In the genomic region with DNA sequence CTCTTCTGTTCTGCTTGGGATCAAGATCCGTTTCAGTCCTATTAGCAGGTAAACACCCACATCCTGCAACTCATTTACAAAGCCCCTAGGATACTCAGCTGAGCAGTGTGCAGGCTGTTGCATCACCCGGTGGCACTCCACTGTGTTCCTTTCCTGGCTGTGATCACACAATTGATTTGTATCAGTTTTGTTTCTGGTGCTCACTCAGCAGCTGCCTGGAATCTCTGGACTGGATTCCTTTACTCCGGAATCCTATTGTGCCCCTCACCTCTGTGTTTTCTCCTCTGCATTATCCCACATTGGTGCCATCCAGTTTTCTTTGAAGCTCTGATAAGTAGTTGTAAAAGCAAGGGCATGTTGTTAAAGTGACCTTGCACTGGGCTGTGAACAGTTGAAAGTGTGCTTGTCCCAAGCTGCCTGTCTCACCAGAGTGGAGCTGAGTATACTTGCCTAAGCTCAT, we compare ENCODE assay signal across 8 mouse cellular contexts.
DNase-seq lines count a peak whose midpoint lies in the region; ATAC-seq and TF ChIP-seq lines count a peak whose summit lies in the region.

No protein-coding gene starts in this region.

- H3K9ac ChIP-seq in hindbrain, embryonic 11.5 days (ENCODE audit: low read depth, low read length), result no peak overlapping the region

- H3K27me3 ChIP-seq in hindbrain, embryonic 11.5 days (ENCODE audit: control insufficient read depth, insufficient read depth, low read length), result no peaks in the 10 kb centered on the region

- H3K4me2 ChIP-seq in hindbrain, embryonic 11.5 days (replicated peaks; ENCODE audit: low read depth, low read length), result no peak overlapping the region

- no peak overlapping the region for H3K4me3 ChIP-seq in gastrocnemius, adult 2 months
- no peak overlapping the region for H3K4me3 ChIP-seq in hindbrain, embryonic 11.5 days (ENCODE audit: low read depth, low read length)

- H3K36me3 ChIP-seq in hindbrain, embryonic 11.5 days (ENCODE audit: control insufficient read depth, insufficient read depth, low read length), result no peaks in the 10 kb centered on the region

- intact Hi-C loops in gastrocnemius, adult 2 months (cut with DNase I), result no loop called here
- intact Hi-C loops in left cerebral cortex, postnatal 36 days (cut with DNase I), result no loop called here

- H3K4me1 ChIP-seq in hindbrain, embryonic 11.5 days (replicated peaks; ENCODE audit: control insufficient read depth, insufficient read depth, low read length), result no peaks in the 10 kb centered on the region

- 0% methylated on average over 3 of the region's 3 CpGs for WGBS in hindbrain, embryonic 11.5 days

- DNase-seq in gastrocnemius, adult 2 months, result no peak
- no peak for DNase-seq in gastrocnemius, postnatal 25 days
- peak; percentile 59 for DNase-seq in adrenal gland, postnatal 14 days
- peak; percentile 44 for DNase-seq in hindbrain, embryonic 11.5 days (ENCODE audit: low spot score)
- peak; percentile 40 for DNase-seq in mesoderm, embryonic 11.5 days (ENCODE audit: low read depth, low spot score)
- DNase-seq in left cerebral cortex, postnatal 36 days (ENCODE audit: low spot score in 2 of 2), result no peak
- no peak for DNase-seq in urinary bladder, adult 18-20 months (ENCODE audit: low spot score in 2 of 2)

- no peak for TF ChIP-seq CTCF in gastrocnemius, adult 2 months (IDR thresholded peaks at IDR 0.05)

- no peaks in the 10 kb centered on the region for H3K9me3 ChIP-seq in hindbrain, embryonic 11.5 days (ENCODE audit: control insufficient read depth, low read length)

- ATAC-seq in hindbrain, embryonic 11.5 days (ENCODE audit: low FRiP score), result peak; percentile 40; the same call in 1 of the 2 replicates
- no peak for ATAC-seq in erythroid progenitor cell, adult 5-6 weeks (replicated peaks; ENCODE audit: low FRiP score, poor library complexity, severe bottlenecking)

- peak overlapping the region; percentile 52; the same call in 1 of the 2 replicates for H3K27ac ChIP-seq in gastrocnemius, adult 2 months
- no peak overlapping the region for H3K27ac ChIP-seq in hindbrain, embryonic 11.5 days (ENCODE audit: low read depth, low read length)

Comparison
In these comparisons a context has a peak if more than half of its experiments do, and no peak if none do; other contexts are left out.
1. DNase-seq: peak in adrenal gland, postnatal 14 days (single experiment), hindbrain, embryonic 11.5 days (single experiment) and mesoderm, embryonic 11.5 days (single experiment); none in gastrocnemius, adult 2 months (single experiment), gastrocnemius, postnatal 25 days (single experiment), left cerebral cortex, postnatal 36 days (0 of 2) and urinary bladder, adult 18-20 months (0 of 2).